Mouse (Mus musculus): ENCODE results near the gene Gm10639.

DNA sequence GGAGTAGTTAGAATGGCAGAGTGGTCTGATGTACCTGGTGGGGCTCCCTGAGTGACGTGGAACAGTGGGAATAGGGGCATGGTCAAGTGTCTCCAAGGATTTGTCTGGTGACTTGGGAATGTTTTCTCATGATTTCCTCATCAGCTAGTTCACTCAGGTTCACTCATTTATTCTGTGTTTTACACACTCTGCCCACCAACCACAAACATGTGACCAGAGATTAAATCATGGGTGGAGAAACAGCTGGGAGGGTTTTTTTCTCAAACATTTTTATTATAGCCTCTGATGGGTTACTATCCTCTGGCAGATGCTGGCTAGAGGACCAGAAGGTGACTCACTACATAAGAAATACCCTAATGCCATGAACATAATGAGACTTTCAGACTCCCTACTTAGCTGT lies 8.5 kb downstream of the Gm10639 start:
- no peak for TF ChIP-seq BHLHE40 (IDR thresholded peaks at IDR 0.05; ENCODE audit: low read depth, low read length)
- no peak for TF ChIP-seq SIN3A (IDR thresholded peaks at IDR 0.05; ENCODE audit: low read length)
- no peak for TF ChIP-seq ZNF384 (IDR thresholded peaks at IDR 0.05; ENCODE audit: low read depth, low read length)
- TF ChIP-seq HCFC1 (IDR thresholded peaks at IDR 0.05; ENCODE audit: low read depth, low read length), result no peak
- no peak for TF ChIP-seq MAFK (IDR thresholded peaks at IDR 0.05; ENCODE audit: insufficient replicate concordance, low read length)
- no peak for TF ChIP-seq MAX (IDR thresholded peaks at IDR 0.05; ENCODE audit: low read length)
- TF ChIP-seq MEF2A (IDR thresholded peaks at IDR 0.05; ENCODE audit: borderline replicate concordance, low read depth, low read length), result no peak
- no peak for TF ChIP-seq EP300 (IDR thresholded peaks at IDR 0.05; ENCODE audit: low read length)
- no peak for TF ChIP-seq TCF12 (IDR thresholded peaks at IDR 0.05; ENCODE audit: low read depth, low read length)
- TF ChIP-seq JUND (conservative IDR thresholded peaks at IDR 0.05; ENCODE audit: low read depth, low read length), result no peak
- no peak for TF ChIP-seq POLR2A (IDR thresholded peaks at IDR 0.05; ENCODE audit: low read depth, low read length)
- TF ChIP-seq USF2 (conservative IDR thresholded peaks at IDR 0.05; ENCODE audit: low read depth, low read length), result no peak
- no peak for TF ChIP-seq CTCF (conservative IDR thresholded peaks at IDR 0.05 in 1 of 2, IDR thresholded peaks at IDR 0.05 in 1 of 2; ENCODE audit: low read depth in 2 of 2, low read length in 2 of 2)
